Mouse (Mus musculus) midbrain, embryonic 12.5 days (tissue): ENCODE results near the gene Fam45a. TPM values are rescaled to one million over a fixed set of nuclear protein-coding genes. Genes with fewer than 3 reads are reported as not detected.
"Not testable (repeated sequence)": the region's sequence is repeated elsewhere in the genome, so short reads cannot be mapped to it uniquely, and the experiment has no call there.

Experiments
- ATAC-seq: fragments of 200-750 bp; cut with Nextera tagmentation; 2 replicates; pipeline ENCODE4 v1.8.0; 2017; ENCODE audit warnings: low read depth, moderate TSS enrichment, moderate library complexity; ENCODE audit not compliant: low FRiP score
- H3K27ac ChIP-seq: fragments of 300-500 bp; sonication (generic); replicated peaks from 2 replicates; pipeline ENCODE4 v1.5.1; 2016; ENCODE audit warnings: mild to moderate bottlenecking
- H3K27me3 ChIP-seq: fragments of 300-500 bp; sonication (generic); 2 replicates; pipeline ENCODE4 v1.6.1; 2016; ENCODE audit warnings: mild to moderate bottlenecking
- H3K36me3 ChIP-seq: fragments of 300-500 bp; sonication (generic); 2 replicates; pipeline ENCODE4 v1.6.1; 2016
- H3K4me1 ChIP-seq: fragments of 300-500 bp; sonication (generic); 2 replicates; pipeline ENCODE4 v1.6.1; 2016
- H3K4me2 ChIP-seq: fragments of 300-500 bp; sonication (generic); replicated peaks from 2 replicates; pipeline ENCODE4 v1.6.1; 2016; ENCODE audit warnings: mild to moderate bottlenecking, moderate library complexity
- H3K4me3 ChIP-seq: fragments of 300-500 bp; sonication (generic); 2 replicates; pipeline ENCODE4 v1.5.1; 2016; ENCODE audit warnings: mild to moderate bottlenecking
- H3K9ac ChIP-seq: fragments of 300-500 bp; sonication (generic); replicated peaks from 2 replicates; pipeline ENCODE4 v1.6.1; 2016; ENCODE audit warnings: mild to moderate bottlenecking, moderate library complexity
- H3K9me3 ChIP-seq: fragments of 300-500 bp; sonication (generic); 2 replicates; pipeline ENCODE4 v1.6.1; 2016; ENCODE audit warnings: mild to moderate bottlenecking
- WGBS: fragments of 180-500 bp; shearing (Covaris S2); methylation state at CpG from one replicate; pipeline ENCODE4 v1.1.7; 2016; 5-methylcytosine and 5-hydroxymethylcytosine counted together
- microRNA-seq: library from miRNA; unstranded; fragments of <30 nt; microRNA quantifications from one replicate; pipeline ENCODE4, GENCODE M21; 2017
- polyA plus RNA-seq: library from polyadenylated mRNA; unstranded; fragments of >200 nt; fragmentation: Nextera tagmentation; extraction: Ambion mirVana; gene quantifications from 2 replicates; pipeline ENCODE4 v1.2.1, GENCODE M21; 2016

Gene Fam45a
- polyA plus RNA-seq, 1 experiment from 2014 or later, result 38.7 TPM

DNA sequence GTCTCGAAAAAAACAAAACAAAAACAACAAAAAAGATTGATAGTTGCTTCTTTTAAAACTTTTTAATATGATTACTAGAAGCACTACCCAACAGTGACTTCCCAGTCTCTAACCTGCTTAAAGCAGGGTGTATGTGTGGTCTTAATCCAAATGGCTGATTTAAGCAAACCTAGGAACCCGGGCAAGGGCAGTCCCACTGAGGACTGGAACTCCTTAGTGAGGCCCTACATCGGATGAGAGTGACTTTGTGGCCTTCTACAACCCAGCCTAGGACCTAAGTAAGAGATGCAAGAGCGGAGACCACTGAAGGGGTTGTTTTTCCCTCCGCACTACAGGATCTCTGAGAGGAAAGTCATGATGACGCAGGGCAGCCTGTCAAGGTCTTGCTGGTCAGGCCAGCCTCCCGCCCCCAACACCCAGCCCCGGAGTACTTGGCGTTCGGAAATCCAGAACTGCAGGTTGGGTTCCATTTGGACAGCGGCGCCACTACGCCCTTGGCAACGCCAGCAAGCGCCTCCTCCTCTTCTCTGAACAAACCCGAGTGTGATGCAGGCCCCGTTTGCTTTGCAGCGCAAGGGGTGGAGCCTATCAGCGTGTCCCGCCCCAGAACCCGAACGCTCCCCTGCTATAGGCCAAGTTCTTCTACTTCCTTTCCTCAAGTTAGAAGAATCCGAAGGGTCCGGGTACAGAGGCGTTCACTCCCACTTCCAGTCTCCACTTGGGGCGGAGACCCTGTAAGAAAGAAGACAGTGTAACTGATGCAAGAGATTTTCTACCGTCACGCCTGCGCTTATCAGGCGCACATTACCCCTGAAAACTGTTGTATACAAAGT is 49.7 kb downstream of the Fam45a start, which contains the start of gene Sfxn4:
Gene Sfxn4 (minus strand): TSS at position 612 of the 833 bp plus-strand sequence.
- H3K9me3 ChIP-seq, result no peaks in the 10 kb centered on the region
- peak within 1 kb of the TSS; percentile 68 for H3K9ac ChIP-seq
- 3% methylated on average over 30 of the region's 30 CpGs for WGBS
- ATAC-seq, result peak; percentile 99
- no peaks in the 10 kb centered on the region for H3K27me3 ChIP-seq
- no peaks in the 10 kb centered on the region for H3K4me1 ChIP-seq
- peak within 1 kb of the TSS; percentile 72 for H3K4me2 ChIP-seq
- peak within 1 kb of the TSS; percentile 56 for H3K4me3 ChIP-seq
- H3K27ac ChIP-seq, result peak within 1 kb of the TSS; percentile 66
- peaks cover 23% of the 10 kb centered on the region for H3K36me3 ChIP-seq

- H3K4me1 ChIP-seq, H3K4me3 ChIP-seq, ATAC-seq, H3K9ac ChIP-seq, H3K27ac ChIP-seq, H3K4me2 ChIP-seq, H3K9me3 ChIP-seq, H3K27me3 ChIP-seq: not testable (repeated sequence)
- peaks cover 48% of the 10 kb centered on the region for H3K36me3 ChIP-seq
- 94% methylated on average over 4 of the region's 4 CpGs for WGBS
Observed at GRCm38 (mm10) chr19:60866169-60866568, 54.8 kb downstream of the Fam45a start.

DNA sequence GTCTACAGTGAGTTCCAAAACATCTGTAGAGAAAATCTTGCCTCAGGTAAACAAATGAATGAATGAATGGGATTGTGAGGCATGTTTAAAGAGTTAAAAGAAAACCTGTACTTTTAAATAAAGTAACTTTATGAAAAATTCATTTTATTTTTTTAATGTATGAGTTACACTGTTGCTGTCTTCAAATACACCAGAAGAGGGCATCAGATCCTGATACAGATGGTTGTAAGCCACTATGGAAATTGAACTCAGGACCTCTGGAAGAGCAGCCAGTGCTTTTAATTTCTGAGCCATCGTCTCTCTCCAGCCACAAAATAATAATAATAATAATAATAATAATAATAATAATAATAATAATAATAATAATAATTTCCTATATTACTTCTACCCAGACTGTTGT is 59.1 kb downstream of the Fam45a start:
- H3K27ac ChIP-seq, result no peak overlapping the region
- H3K27me3 ChIP-seq, result no peaks in the 10 kb centered on the region
- H3K4me2 ChIP-seq, result no peak overlapping the region
- H3K9me3 ChIP-seq, result no peaks in the 10 kb centered on the region
- peaks cover 14% of the 10 kb centered on the region for H3K4me1 ChIP-seq
- no peak overlapping the region for H3K9ac ChIP-seq
- 85% methylated on average over 1 of the region's 1 CpGs for WGBS
- H3K36me3 ChIP-seq, result peaks cover 30% of the 10 kb centered on the region
- H3K4me3 ChIP-seq, result no peak overlapping the region
- no peak for ATAC-seq

DNA sequence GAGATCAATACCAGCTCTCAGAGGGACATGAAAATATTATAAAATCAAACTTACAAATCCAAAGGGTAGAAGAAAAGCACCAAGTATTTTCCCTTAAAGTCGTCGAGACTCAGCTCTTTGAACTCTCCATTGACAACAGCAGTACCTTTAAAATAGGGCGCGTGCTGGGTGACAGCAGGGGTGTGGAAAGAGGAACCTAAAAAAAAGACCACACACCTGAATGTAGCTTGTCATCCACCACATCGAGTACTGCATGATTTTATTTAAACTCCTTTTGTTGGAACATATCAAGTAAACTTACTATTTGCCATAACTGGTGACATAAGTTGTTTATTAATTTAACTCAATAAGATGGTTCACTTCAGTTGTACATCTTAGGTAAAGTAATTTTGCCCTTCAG is 60.0 kb downstream of the Fam45a start:
- Histone ChIP-seq H3K9me3 (no peaks in the 10 kb centered on the region), H3K4me2 (no peak overlapping the region), H3K4me1 (peaks cover 14% of the 10 kb centered on the region), H3K27ac (no peak overlapping the region), H3K36me3 (peaks cover 30% of the 10 kb centered on the region), H3K9ac (no peak overlapping the region), H3K4me3 (no peak overlapping the region), H3K27me3 (no peaks in the 10 kb centered on the region)
- WGBS, result 89% methylated on average over 5 of the region's 5 CpGs
- no peak for ATAC-seq

DNA sequence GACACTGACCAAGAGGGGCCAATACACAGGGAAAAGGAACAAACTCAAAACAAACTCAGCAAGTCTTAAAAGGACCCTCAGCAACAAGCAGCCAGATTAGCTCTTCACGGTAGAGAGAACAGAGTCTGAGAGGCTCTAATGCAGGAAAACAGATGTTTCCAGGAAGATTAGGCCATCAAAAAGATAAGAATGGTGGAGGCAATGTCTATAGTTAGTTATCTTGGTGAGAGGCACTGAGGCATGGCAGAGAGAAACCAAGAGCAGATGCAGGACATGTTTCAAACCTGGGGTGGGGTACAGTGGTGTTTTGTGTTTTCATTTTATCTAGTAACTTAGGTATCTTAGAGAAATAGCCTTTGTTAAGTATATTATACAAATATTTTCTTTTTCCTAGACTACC is 60.9 kb downstream of the Fam45a start:
- no peaks in the 10 kb centered on the region for H3K9me3 ChIP-seq
- no peak overlapping the region for H3K4me3 ChIP-seq
- H3K27me3 ChIP-seq, result no peaks in the 10 kb centered on the region
- peaks cover 14% of the 10 kb centered on the region for H3K4me1 ChIP-seq
- H3K27ac ChIP-seq, result no peak overlapping the region
- no peak for ATAC-seq
- 14% methylated on average over 1 of the region's 1 CpGs for WGBS
- H3K36me3 ChIP-seq, result peaks cover 21% of the 10 kb centered on the region
- no peak overlapping the region for H3K4me2 ChIP-seq
- no peak overlapping the region for H3K9ac ChIP-seq

GRCm38 (mm10) chr19:60873501-60873900 is 62.1 kb downstream of the Fam45a start:
- Histone ChIP-seq H3K4me2 (peak overlapping the region; percentile 69), H3K9me3 (no peaks in the 10 kb centered on the region), H3K27me3 (no peaks in the 10 kb centered on the region), H3K4me1 (peaks cover 14% of the 10 kb centered on the region), H3K9ac (peak overlapping the region; percentile 68), H3K36me3 (peaks cover 14% of the 10 kb centered on the region), H3K4me3 (peak overlapping the region; percentile 67), H3K27ac (peak overlapping the region; percentile 67; the same call in 1 of the 2 replicates)
- WGBS, result 30% methylated on average over 4 of the region's 4 CpGs
- no peak for ATAC-seq

- Histone ChIP-seq H3K4me2 (peak within 1 kb of the TSS; percentile 69), H3K36me3 (peaks cover 9% of the 10 kb centered on the region), H3K4me3 (peak within 1 kb of the TSS; percentile 67), H3K9ac (peak within 1 kb of the TSS; percentile 68), H3K27me3 (no peaks in the 10 kb centered on the region), H3K27ac (peak within 1 kb of the TSS; percentile 67), H3K4me1 (peaks cover 14% of the 10 kb centered on the region), H3K9me3 (no peaks in the 10 kb centered on the region)
- WGBS, result 0% methylated on average over 28 of the region's 28 CpGs
- peak; percentile 99 for ATAC-seq
Observed at GRCm38 (mm10) chr19:60874064-60874694, 62.8 kb downstream of the Fam45a start, which contains the start of gene Prdx3. Gene Prdx3, minus strand, starts transcription at chr19:60874556.

GRCm38 (mm10) chr19:60883129-60883528 is 71.7 kb downstream of the Fam45a start:
- H3K9ac ChIP-seq, result no peak overlapping the region
- no peak overlapping the region for H3K27ac ChIP-seq
- no peak for ATAC-seq
- 4% methylated on average over 3 of the region's 3 CpGs for WGBS
- no peaks in the 10 kb centered on the region for H3K4me1 ChIP-seq
- no peak overlapping the region for H3K4me2 ChIP-seq
- H3K36me3 ChIP-seq, result no peaks in the 10 kb centered on the region
- H3K4me3 ChIP-seq, result no peak overlapping the region
- H3K27me3 ChIP-seq, result no peaks in the 10 kb centered on the region
- H3K9me3 ChIP-seq, result no peaks in the 10 kb centered on the region

Small RNA genes within 50 kb of the gene (microRNA-seq; reads per million reads assigned to microRNA genes)
- gene mmu-mir-3084-1, result not detected

Other genes with a start within 250 kb of the Fam45a start
- 34.8 and 40.3 TPM in 2 replicates for gene Cacul1, start 230.6 kb upstream of the Fam45a start, polyA plus RNA-seq
- 9.1 and 11.2 TPM in 2 replicates for gene Nanos1, start 55.6 kb upstream of the Fam45a start, polyA plus RNA-seq
- gene Eif3a, start 20.9 kb upstream of the Fam45a start, polyA plus RNA-seq, result 124 and 134 TPM in 2 replicates
- gene Sfxn4, start 49.9 kb downstream of the Fam45a start, polyA plus RNA-seq, result 13.8 and 15.2 TPM in 2 replicates
- 99.1 and 103 TPM in 2 replicates for gene Prdx3, start 63.0 kb downstream of the Fam45a start, polyA plus RNA-seq
- 2.8 and 3.4 TPM in 2 replicates for gene Grk5, start 78.2 kb downstream of the Fam45a start, polyA plus RNA-seq